Mouse (Mus musculus) sigmoid colon, adult 10 weeks (tissue): ENCODE data around the gene Ipo9. TPM values are rescaled to one million over a fixed set of nuclear protein-coding genes. Genes with fewer than 3 reads are reported as not detected.

Experiments used
- polyA plus RNA-seq: library from polyadenylated mRNA; stranded (reverse); fragments of 350-450 nt; fragmentation: Illumina TruSeq; extraction: RNeasy Lipid Tissue Mini Kit (QIAGEN cat#74804); gene quantifications from one replicate; pipeline ENCODE4 v1.2.3, GENCODE M21; 2014; ENCODE audit warnings: low read depth, low replicate concordance

Ipo9 gene
- polyA plus RNA-seq, result 12.9 TPM

GRCm38 (mm10) chr1:135429901-135430668 lies at the start of gene Ipo9:
TSS of gene Ipo9 (minus strand) at chr1:135430499.

GRCm38 (mm10) chr1:135374868-135375581 lies 55.3 kb downstream of the Ipo9 start, which contains the start of gene Shisa4:
TSS of gene Shisa4 (minus strand) at chr1:135375237.

Other genes starting within 250 kb of the Ipo9 start
- 38.8 TPM for gene Elf3, start 171.9 kb downstream of the Ipo9 start, polyA plus RNA-seq
- 31.2 TPM for gene Rnpep, start 146.4 kb downstream of the Ipo9 start, polyA plus RNA-seq
- 23.1 TPM for gene Timm17a, start 116.7 kb downstream of the Ipo9 start, polyA plus RNA-seq
- 6.6 TPM for gene Lmod1, start 105.7 kb downstream of the Ipo9 start, polyA plus RNA-seq
- gene Shisa4, start 55.3 kb downstream of the Ipo9 start, polyA plus RNA-seq, result not detected
- gene Nav1, start 176.8 kb upstream of the Ipo9 start, polyA plus RNA-seq, result 12.2 TPM